Mouse (Mus musculus) megakaryocyte-erythroid progenitor cell, adult 5-6 weeks (primary cell): ENCODE measurements at regions not wholly inside any gene's neighbourhood (a gene's known extent, or its start where the extent isn't known, plus 50 kb on each side); places are given as distances from the start of the nearest gene placed in this dataset.

ENCODE experiments used
- ATAC-seq: replicated peaks from 2 replicates; pipeline ENCODE4 v1.8.0; 2016; ENCODE audit warnings: mild to moderate bottlenecking, inconsistent platforms; ENCODE audit not compliant: severe bottlenecking, poor library complexity, low FRiP score, low TSS enrichment

DNA sequence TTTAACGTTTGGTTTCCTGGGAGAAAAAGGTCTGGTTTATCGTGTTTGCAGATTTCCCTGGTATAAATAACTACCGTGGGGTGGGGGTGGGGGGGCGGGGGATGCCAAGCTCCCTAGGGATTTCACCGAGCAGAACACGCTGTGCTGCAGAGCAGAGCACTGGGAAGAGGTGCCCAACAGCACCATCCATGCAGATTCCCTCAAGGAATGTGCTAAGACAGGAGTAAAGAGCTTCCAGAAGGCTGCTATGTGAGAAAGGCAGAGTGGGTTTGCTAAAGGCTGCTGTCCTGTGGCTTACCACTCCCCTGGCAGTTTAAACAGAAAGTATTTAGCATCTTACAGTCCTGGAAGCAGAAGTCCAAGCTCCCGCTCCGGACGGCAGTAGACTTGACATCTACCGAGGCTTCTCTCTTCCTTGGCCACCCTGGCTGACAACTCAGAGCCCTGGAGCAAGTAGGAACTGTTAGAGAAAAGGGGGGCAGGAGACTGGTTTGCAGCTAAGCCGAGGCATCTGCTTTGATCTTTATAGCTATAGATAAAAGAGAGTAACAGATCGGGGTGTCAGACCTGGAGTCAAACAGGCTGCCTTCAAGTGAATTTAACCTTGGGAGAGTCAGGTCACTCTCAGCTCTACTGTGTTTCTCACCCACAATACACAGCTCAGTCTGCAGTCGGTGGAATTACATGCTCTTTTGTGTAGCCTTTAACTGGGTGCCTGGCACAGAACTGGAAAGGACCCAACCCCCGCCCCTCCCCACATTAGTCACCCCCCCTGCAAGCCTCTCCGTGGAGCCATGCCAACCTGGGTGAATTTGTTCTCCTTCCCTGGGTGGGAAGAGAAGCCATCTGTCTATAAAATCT, 1132.8 kb upstream of the Gulo start:
- no peak for ATAC-seq

GRCm38 (mm10) chr14:67141151-67141550, 1132.1 kb upstream of the Gulo start:
- ATAC-seq = no peak

DNA sequence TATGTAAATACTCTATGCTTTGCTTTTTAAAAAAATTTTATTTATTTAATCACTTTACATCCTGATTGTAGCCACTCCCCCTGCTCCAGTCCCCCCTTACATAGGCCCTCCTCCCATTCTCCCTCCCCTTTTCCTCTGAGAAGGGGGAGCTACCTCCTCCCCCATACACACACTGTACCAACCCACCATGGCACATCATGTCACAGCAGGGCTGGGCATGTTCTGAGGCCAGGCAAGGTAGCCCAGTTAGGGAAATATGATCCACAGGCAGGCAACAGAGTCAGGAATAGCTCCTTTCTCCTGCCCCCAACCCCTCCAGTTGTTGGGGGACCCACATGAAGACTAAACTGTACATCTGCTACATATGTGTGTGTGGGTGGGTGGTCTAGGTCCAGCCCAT, 1130.7 kb upstream of the Gulo start:
- no peak for ATAC-seq

- ATAC-seq = no peak
Measured at GRCm38 (mm10) chr14:67139152-67139551, 1130.1 kb upstream of the Gulo start.

DNA sequence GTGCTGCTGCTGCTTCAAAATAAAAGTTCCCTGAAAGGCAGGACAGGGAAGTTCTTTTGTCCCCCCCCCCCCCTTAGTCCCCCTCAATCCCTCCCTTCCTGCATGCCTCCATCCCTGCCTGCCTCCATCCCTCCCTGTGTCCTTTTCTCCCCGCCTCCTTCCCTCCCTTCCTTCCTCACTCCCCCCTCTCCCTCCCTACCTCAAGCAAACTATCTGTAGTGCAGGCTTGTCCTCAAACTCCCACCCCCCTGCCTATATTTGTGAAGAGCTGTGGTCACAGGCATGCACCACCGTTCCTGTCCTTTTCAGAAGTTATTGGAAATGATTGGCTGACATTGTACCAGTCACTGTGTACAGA, 1127.1 kb upstream of the Gulo start:
- no peak for ATAC-seq

GRCm38 (mm10) chr14:67135221-67136140, 1126.5 kb upstream of the Gulo start:
- ATAC-seq = no peak

- ATAC-seq = no peak
Measured at GRCm38 (mm10) chr14:67133221-67133620, 1124.2 kb upstream of the Gulo start.

DNA sequence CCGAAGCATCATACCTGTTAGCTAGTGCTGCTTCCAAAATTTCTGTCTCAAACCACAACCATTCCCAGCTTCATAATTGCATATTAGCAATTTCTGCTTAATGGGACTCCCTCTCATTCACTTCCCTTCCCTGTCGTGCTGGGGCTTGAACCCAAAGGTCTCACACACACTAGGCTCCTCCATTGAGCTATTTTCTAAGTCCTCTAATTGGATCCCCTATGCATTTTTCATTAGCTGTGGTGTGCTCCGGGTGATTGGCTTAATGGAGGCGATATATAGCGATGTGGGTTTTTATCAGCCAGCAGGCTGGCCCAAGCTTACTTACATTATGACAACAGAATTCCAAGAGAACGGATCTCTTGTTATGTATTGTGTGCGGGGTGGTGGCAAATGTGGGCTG, 1118.1 kb upstream of the Gulo start:
- ATAC-seq = no peak

DNA sequence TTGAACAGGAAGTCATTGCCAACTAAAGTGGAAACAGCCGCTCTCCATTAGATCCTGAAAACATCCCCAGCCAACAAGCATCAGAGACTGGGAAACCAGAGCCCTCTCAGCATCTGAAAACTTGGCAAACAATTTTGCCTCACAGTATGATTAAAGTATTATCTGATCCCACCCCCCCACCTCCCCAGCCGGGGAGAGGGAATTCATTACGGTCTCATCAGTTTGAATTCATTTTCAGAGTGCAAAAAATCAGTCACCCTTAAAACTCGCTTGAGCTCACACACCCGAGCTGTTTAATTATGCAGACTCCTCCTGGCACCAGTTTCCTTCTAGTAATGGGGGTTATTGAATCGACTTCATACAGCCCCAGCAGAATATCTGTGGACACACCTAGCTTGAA, 1117.2 kb upstream of the Gulo start:
- ATAC-seq = no peak

- ATAC-seq = no peak
Measured at GRCm38 (mm10) chr14:67123300-67123699, 1114.3 kb upstream of the Gulo start.
